Mouse (Mus musculus): ENCODE measurements around the gene Dad1.

Dad1 gene

GRCm38 (mm10) chr14:54224484-54225467, 29.1 kb downstream of the Dad1 start:
- DNase-seq (ENCODE audit: low read depth) = no peak

- DNase-seq (ENCODE audit: low read depth) = no peak
These were observed 29.9 kb downstream of the Dad1 start for GRCm38 (mm10) chr14:54224064-54224417.

GRCm38 (mm10) chr14:54223315-54224063, 30.4 kb downstream of the Dad1 start:
- no peak for DNase-seq (ENCODE audit: low read depth)

- DNase-seq (ENCODE audit: low read depth) = peak; percentile 81
These were observed 31.6 kb downstream of the Dad1 start for GRCm38 (mm10) chr14:54222289-54222727.

- no peak for DNase-seq (ENCODE audit: low read depth)
These were observed 32.3 kb downstream of the Dad1 start for GRCm38 (mm10) chr14:54221641-54222040.

GRCm38 (mm10) chr14:54220726-54221494, 33.0 kb downstream of the Dad1 start:
- no peak for DNase-seq (ENCODE audit: low read depth)

- DNase-seq (ENCODE audit: low read depth) = no peak
These were observed 34.1 kb downstream of the Dad1 start for GRCm38 (mm10) chr14:54219849-54220248.

GRCm38 (mm10) chr14:54219256-54219655, 34.6 kb downstream of the Dad1 start:
- DNase-seq (ENCODE audit: low read depth) = no peak

- no peak for DNase-seq (ENCODE audit: low read depth)
These were observed 35.2 kb downstream of the Dad1 start for GRCm38 (mm10) chr14:54218721-54219120.

- DNase-seq (ENCODE audit: low read depth) = no peak
These were observed 35.7 kb downstream of the Dad1 start for GRCm38 (mm10) chr14:54218233-54218632.

GRCm38 (mm10) chr14:54216126-54216525, 37.8 kb downstream of the Dad1 start:
- DNase-seq (ENCODE audit: low read depth) = no peak

- DNase-seq (ENCODE audit: low read depth) = no peak
These were observed 39.0 kb downstream of the Dad1 start for GRCm38 (mm10) chr14:54214901-54215300.

- no peak for DNase-seq (ENCODE audit: low read depth)
These were observed 39.4 kb downstream of the Dad1 start for GRCm38 (mm10) chr14:54214477-54214876.

GRCm38 (mm10) chr14:54213734-54214133, 40.2 kb downstream of the Dad1 start:
- DNase-seq (ENCODE audit: low read depth) = no peak

GRCm38 (mm10) chr14:54211755-54212154, 42.1 kb downstream of the Dad1 start:
- DNase-seq (ENCODE audit: low read depth) = no peak

- no peak for DNase-seq (ENCODE audit: low read depth)
These were observed 42.7 kb downstream of the Dad1 start for GRCm38 (mm10) chr14:54211199-54211598.

GRCm38 (mm10) chr14:54210401-54210800, 43.5 kb downstream of the Dad1 start:
- no peak for DNase-seq (ENCODE audit: low read depth)

- DNase-seq (ENCODE audit: low read depth) = no peak
These were observed 44.0 kb downstream of the Dad1 start for GRCm38 (mm10) chr14:54209932-54210331.

- DNase-seq (ENCODE audit: low read depth) = no peak
These were observed 45.2 kb downstream of the Dad1 start for GRCm38 (mm10) chr14:54208741-54209140.

GRCm38 (mm10) chr14:54207924-54208323, 46.0 kb downstream of the Dad1 start:
- no peak for DNase-seq (ENCODE audit: low read depth)

GRCm38 (mm10) chr14:54206750-54207550, 47.0 kb downstream of the Dad1 start:
- no peak for DNase-seq (ENCODE audit: low read depth)

Data from fibroblast of lung, adult 2 months (primary cell).